Mouse (Mus musculus): ENCODE measurements around the gene Arhgef10l.

The Arhgef10l gene

GRCm38 (mm10) chr4:140522873-140523272 is 142.9 kb downstream of the Arhgef10l start:
- DNase-seq (ENCODE audit: low spot score) = no peak

GRCm38 (mm10) chr4:140520719-140521118 is 145.1 kb downstream of the Arhgef10l start:
- DNase-seq (ENCODE audit: low spot score) = no peak

DNA sequence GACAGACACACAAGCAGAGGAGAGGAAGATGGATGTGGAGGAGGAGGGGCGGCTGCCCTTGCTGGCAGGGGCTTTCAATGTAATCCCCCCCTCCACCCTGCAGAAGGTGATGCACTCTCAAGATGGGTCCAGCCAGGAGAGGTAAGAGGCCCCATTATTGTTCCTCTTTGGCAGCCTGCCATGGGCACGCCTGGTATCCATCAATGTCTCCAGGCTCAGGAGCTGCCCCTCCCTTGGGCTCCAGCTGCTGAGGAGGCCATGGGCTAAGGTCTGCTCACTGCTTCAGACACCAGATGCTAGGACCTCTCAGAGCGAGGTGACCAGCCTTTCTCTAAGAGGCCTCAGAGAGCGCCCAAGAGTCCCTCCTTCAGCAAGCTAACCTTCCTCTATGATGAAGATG is 152.0 kb downstream of the Arhgef10l start:
- no peak for DNase-seq (ENCODE audit: low spot score)

DNA sequence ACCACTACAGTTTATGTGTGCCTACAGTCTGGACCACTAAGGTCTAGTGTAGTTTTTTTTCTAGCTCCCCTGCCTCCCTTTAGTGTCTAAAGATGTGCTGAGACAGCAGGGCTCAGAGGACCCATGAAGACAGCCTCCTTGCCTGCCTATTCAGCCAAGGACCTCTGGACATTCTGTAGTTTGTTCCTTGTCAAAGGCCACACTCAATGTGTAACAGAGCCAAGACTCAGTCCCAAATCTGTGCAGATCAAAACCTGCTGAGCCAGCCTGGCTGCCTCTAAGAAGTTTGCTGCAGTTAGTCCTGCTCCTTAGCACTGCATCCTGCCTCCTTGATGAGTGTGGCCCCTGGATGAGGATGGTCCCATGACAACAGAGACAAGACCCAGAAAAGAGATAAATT is 156.0 kb downstream of the Arhgef10l start:
- DNase-seq (ENCODE audit: low spot score) = no peak

DNA sequence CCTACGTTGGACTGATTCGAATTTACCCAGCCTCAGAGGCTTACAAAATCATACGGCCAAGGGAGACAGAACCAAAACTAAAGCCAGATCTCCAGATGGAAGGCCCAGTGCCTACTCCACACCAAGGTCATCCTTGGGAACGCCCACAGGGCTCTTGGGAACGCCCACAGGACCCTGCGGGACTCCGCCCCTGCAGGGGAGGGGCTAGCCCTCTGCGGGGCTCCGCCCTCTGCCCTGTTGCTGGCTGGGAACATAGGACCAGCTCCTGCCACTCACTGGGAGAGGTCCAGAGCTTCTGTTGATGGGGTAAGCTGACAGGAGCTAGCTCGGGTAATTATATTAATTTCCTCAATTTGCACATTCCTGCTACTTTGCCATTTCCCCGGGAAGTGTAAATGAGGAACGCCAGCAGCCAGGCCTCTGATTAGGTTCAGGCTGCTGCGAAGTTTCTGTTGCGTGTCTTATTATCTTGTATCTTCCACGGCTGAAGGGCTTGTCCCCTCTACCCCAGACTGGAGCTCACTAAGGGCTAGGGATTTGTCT is 158.6 kb downstream of the Arhgef10l start:
- no peak for DNase-seq (ENCODE audit: low spot score)

GRCm38 (mm10) chr4:140505608-140506002 is 160.2 kb downstream of the Arhgef10l start:
- no peak for DNase-seq (ENCODE audit: low spot score)

GRCm38 (mm10) chr4:140504921-140505607 is 160.7 kb downstream of the Arhgef10l start:
- no peak for DNase-seq (ENCODE audit: low spot score)

GRCm38 (mm10) chr4:140504067-140504913 is 161.5 kb downstream of the Arhgef10l start:
- DNase-seq (ENCODE audit: low spot score) = peak; percentile 11

DNA sequence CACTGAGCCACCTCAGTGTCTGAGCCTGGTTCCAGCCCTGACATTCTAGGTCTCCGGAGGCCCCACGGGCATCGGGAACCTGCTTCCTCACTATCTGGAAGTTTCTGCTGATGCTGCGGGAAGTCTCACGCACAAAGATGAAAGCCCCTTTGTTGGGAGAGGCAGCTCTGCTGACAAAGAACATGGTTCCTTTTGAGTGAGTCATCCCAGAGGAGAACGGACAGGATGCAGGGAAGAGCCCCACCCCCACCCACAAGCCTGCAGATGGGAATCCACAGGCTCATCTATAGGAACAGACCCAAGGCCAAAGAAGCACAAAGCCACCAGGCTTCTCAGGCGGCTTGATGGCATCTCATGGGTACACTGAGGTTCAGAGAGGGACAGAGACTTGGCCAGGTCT is 165.0 kb downstream of the Arhgef10l start:
- DNase-seq (ENCODE audit: low spot score) = no peak

GRCm38 (mm10) chr4:140499571-140499970 is 166.2 kb downstream of the Arhgef10l start:
- no peak for DNase-seq (ENCODE audit: low spot score)

DNA sequence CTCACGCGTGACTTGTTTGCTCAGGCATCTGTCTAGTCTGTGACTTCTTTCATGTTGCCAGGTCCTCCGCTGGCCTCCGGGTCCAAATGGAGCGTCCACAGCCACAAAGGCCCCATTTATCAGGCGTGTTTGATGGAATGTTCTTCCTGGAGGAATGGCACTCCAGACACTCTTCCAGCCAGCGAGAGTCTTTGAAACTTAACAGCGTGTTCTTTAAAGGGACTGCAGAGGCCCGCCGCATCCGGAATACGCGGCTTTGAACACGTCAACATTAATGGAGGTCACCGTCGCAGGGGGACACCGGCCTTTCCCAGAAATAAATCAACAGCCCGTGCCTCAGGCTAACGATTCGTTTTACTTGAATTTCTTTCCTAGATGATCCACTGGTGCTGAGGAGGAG is 168.6 kb downstream of the Arhgef10l start:
- DNase-seq (ENCODE audit: low spot score) = no peak

- no peak for DNase-seq (ENCODE audit: low spot score)
Observed at GRCm38 (mm10) chr4:140491555-140491954, 174.3 kb downstream of the Arhgef10l start.

- no peak for DNase-seq (ENCODE audit: low spot score)
Observed at GRCm38 (mm10) chr4:140485442-140485841, 180.4 kb downstream of the Arhgef10l start.

DNA sequence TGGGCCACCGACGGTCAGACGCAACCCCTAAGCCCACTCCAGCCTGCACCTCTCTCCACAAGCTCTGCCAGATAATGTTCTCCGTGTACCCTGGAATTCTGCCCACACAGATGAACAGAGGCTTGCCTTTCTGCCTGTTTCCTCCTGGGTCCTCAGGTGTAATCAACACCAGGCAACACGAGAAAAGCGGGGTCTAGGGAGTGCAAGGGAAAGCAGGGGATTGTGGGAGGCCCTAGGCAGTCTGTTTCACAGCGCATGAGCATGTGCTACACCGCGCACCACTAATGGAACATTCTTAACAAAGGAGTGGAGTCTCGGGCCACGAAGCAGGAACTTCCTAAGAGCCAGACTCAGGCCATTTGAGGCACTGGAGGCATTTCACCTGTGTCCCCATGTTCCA is 182.7 kb downstream of the Arhgef10l start:
- DNase-seq (ENCODE audit: low spot score) = no peak

- DNase-seq (ENCODE audit: low spot score) = no peak
Observed at GRCm38 (mm10) chr4:140480369-140481067, 185.3 kb downstream of the Arhgef10l start.

GRCm38 (mm10) chr4:140475194-140475593 is 190.6 kb downstream of the Arhgef10l start:
- DNase-seq (ENCODE audit: low spot score) = no peak

DNA sequence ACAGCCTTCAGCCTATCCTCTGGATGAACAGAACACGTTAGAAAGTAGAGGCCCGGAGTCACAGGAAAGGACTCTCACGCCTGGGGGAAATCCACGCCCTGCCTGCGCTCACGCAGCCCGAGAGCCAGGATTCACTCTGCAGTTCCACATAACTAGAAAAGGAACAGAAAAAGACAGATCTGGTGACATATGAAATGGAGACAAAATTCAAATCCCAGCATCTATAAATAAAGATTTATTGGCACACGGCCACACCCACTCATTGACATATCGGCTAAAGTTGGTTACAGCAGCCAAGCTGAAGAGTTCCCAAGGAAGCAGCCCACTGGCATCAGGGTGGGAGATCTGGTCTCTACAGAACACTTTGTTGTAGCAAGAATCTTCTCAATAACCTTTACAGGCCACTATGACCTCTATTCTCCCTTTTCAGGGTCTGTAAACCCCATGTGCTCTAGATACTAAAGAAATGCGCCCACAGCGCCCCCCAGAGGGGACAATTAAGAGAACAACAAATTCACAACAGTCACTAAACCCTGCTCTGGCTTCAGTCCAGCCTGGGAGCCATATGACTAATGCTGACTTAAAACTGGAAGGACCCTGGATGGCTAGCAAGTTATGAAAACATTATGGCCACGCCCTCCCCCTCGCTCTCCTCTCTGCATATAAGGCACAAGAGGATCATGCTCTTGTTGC is 195.9 kb downstream of the Arhgef10l start:
- DNase-seq (ENCODE audit: low spot score) = peak; percentile 67

- DNase-seq (ENCODE audit: low spot score) = no peak
Observed at GRCm38 (mm10) chr4:140467254-140467791, 198.5 kb downstream of the Arhgef10l start.
